Mouse (Mus musculus) 416B (cell line): Measurements from ENCODE around the gene Tpk1.
"Not testable (repeated sequence)": the region's sequence is repeated elsewhere in the genome, so short reads cannot be mapped to it uniquely, and the experiment has no call there.

Experiments used
- DNase-seq: peaks from one replicate; pipeline ENCODE4 v3.0.0; 2011; ENCODE audit warnings: low read depth

Gene Tpk1

DNA sequence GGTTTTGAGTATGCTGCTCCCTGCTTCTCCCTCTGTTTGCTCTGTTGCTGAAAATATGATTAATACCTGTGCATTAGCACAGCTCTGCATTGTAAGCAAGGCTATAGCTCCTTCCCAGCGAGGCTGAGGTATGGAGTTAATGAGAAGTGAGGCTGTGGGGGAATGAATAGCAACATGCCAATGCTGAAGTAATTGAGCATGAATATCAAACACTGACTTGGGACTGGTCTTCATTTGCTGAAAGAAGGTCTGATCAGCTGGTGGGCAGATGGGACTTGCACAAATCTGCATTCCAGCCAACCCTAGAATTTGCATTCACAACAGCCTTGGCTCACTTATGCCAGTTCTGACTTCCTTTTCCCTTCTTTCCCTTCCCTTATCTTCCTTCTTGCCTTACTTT lies 144.0 kb downstream of the Tpk1 start:
- DNase-seq, result no peak

DNA sequence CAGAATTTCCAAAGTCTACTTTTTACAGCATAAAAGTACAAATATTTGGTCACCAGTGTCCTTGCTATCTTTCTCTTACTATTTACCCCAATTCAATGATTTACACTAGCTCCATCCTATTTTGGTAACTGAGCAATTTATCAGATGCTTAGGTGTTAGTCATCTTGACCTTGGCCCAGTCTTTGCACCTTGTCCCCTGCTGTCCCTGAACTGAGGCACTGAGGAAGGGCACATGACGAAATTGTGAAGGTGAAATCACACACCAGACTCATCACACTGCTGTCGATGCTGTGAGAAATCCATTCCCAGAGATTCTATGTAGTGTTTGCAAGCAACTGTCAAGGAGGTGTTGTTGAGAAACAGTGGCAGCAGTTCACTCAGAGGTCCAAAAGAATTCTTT lies 145.9 kb downstream of the Tpk1 start:
- peak; percentile 17 for DNase-seq

- no peak for DNase-seq
Observed at GRCm38 (mm10) chr6:43518378-43518777, 147.7 kb downstream of the Tpk1 start.

- DNase-seq, result no peak
Observed at GRCm38 (mm10) chr6:43517316-43517655, 148.8 kb downstream of the Tpk1 start.

DNA sequence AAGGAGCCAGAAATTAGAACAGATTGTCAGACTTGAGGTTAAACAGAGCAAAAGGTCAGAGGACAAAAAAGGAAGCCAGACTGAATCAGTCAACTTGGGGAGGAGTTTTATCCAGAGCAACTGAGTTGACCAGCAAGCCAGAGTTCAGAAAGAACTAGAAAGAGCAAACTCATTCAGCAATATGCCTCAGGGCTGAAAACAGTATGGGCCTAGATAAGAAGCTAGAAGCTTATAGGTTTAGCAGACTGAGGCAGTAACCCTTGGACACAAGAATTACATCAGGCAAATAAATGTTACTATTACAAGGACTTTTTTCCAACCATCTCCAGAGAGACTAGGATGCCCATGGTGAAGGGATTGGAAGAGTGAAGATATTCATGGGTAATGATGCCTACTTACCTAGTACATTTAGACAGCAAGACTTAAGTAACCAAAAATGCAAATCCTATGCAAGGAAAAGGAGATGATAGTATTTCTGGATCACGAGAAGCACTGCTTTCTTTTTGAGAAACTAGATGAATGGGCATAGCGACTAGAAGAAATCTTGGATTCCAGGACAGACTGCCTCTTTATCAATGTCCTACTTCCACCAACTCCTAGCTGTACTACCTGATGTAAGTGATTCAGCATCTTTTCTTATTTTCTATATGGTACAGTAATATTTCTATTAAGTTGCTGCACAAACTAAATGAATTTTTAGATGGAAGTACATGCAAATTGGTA lies 149.3 kb downstream of the Tpk1 start:
- peak; percentile 11 for DNase-seq

- not testable (repeated sequence) for DNase-seq
Observed at GRCm38 (mm10) chr6:43506686-43507385, 159.2 kb downstream of the Tpk1 start.

DNA sequence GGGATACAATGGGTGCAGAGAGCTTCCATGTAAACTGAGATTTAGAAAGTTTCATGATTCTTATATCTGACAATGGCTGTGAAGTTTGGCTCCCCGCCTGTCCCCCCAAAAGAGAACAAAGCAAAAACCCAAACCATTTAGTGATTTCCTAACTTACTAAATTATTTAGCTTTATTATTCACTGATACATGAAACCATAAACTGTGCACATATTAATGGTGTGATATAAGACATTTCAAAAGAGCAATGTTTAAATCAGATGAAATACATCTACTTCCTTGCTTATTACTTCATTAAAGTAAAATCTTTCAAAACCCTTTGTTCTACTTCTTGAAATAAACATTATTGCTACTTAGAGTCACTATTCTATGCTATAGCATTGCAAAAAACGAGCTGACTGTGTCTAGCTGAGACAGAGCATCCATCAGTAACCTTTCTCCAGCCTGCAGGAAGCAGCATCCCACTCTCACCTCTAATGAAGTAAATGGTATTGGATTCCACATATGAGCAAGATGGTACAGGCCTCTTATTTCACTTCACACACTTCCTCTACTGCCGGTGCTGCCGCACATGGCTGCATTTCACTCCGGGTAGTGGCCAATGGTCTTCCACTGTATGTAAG lies 161.4 kb downstream of the Tpk1 start:
- no peak for DNase-seq

GRCm38 (mm10) chr6:43492367-43492766 lies 173.7 kb downstream of the Tpk1 start:
- peak; percentile 56 for DNase-seq

GRCm38 (mm10) chr6:43486691-43487090 lies 179.4 kb downstream of the Tpk1 start:
- no peak for DNase-seq

DNA sequence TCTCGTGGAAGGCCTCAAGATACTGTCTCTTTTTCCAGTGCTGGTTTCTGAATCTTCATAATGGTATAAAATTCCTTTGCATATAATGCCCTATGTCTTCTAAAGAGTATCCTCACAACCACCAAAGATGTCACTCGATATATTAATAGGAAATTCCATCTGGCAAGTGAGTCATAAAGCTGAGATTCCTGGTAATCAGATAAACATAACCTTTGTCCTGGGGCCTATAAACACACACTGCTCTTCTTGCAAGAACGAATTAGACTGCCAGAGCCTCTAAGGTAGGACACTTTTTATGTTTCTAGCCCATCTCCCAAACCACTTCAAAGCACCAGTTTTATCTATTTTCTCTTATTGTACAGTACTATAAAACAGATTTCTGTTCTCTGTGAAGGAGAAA lies 185.4 kb downstream of the Tpk1 start:
- no peak for DNase-seq

DNA sequence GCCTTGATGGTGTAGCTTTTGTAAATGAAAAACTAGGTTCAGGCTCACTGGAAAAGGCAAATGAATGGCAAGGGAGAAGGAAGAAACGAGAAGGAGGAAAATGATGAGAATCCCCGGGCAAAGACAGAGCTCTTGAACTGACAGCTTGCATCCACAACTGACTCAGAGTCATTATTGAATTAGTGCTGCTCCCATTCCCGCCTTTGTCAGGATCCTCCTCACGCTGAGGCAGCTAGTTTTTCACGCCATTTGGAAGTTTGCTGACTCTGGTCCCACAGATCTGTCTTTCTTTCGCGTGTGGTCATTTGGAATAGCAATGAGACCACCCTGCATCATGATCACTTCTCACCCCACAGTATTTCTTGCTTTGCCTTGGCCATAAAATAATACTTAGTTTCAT lies 187.3 kb downstream of the Tpk1 start:
- DNase-seq, result no peak

DNA sequence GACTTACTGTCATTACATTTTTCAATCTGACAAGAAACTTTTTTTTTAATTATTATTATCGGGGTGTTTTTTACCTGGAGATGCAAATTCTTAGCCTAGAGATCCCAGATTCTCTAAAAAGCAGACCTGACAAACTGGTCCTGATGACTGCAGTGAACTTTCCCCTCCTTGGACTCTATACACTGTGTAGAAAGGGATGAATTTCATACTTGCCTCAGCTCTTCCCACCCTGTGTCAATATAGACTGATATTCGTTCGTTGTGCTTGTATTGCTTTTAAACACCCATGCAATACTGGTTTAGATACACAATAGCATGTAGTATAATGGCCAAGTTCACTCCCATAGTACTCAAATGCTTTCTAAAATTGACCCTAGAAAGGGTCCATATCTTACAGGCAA lies 189.7 kb downstream of the Tpk1 start:
- no peak for DNase-seq

GRCm38 (mm10) chr6:43475921-43476320 lies 190.2 kb downstream of the Tpk1 start:
- no peak for DNase-seq

DNA sequence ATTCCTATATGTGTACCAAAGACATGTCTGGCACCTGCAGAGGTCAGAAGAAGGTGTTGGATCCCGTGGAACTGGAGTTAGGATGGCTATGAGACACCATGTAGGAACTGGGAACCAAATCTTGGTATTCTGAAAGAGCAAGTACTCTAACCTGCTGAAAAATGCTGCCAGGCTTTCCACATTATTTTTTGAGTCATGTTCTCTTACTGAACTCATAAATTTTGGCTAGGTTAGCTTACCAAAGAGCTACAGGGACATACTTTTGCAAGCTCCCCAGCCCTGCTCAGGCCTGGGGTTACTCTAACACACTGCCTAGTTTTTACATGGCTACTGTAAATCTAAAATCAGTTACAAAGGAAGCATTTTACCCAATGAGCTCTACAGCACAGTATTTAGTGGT lies 194.5 kb downstream of the Tpk1 start:
- DNase-seq, result no peak

DNA sequence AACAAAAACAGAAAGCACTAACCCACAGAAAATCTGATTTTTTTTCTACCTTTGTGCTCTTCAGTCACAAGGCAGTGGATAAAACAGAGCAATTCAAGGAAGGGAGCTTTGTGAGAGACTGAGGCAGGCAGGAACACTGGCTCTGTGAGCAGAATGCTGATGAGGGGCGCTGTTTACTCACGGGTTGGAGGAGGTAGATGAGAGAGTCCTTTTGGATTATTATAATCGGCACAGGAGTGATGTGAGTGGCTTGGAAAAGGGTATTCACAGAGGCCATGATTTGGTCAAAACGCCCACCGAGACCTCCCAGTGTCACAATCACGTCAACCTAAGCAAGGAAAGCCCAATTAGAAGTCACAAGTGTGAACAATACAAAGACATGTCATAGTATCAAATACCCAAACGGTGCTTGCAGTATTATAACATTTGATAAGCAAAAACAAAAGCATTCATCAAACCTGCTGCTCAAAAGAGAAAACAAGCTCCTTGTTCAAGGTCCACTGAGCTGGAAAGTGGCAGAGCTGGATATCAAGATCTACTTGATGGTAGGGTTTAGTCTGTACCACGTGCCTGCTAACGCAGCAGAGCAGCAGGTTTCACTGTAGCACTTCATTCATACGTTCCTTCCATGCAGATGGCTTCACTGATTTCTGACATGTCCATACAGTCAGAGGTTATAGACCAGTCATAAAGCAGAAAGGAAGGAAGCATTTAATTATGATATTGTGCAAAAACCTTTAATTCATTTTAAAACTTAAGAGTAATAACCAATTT lies 197.1 kb downstream of the Tpk1 start:
- no peak for DNase-seq

DNA sequence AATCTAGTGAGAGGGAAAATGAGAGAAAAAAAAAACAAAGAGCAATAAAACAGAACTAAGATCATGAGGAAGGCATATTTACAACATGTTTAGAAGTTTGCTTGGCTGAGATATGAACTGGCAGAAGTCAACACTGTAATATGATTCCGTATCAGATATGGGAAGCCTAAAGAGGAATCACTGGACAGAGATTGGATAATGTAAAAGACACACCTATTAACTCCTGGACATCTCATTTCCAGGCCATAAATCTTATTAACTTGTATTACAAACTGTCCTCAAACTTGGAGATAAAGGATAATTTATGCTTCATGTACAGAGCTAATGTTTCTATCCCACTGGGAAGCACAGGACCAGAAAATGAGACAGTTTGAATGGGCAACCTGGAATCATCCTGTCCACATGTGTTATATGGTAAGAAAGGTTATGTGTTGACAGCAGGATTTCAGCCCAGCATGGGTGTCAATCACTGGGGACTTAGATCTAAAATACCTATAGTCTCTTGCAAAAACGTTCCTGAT lies 203.2 kb downstream of the Tpk1 start:
- DNase-seq, result no peak

DNA sequence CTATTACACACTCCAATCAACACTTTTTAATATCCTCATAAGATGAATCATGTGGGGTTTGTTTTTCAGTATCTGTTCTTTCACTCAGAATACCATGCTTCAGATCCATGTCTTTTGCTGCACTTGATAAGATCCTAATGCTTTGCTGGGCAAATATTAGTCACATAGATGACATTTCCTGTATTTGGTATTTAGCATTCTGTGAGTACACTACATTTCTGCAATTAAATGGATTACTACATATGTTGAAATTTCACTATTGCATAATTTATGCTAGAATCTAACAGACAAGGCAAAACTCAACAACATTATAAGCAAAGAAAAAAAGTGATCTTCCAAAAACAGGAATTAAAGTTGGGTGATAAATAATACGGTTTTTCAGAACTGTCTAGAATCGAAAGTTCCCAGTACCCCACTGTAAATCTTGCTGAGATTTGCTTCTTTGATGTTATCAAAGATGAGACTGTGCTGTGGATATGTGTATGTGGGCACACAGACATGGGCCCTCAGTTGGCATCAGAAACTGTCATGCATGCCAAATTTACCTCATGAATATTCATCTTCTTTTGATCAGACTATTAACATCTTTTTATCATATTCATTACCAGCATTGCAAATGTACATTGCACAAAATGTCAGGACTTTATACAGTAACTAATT lies 203.8 kb downstream of the Tpk1 start:
- peak; percentile 61 for DNase-seq

GRCm38 (mm10) chr6:43459082-43459481 lies 207.0 kb downstream of the Tpk1 start:
- no peak for DNase-seq

DNA sequence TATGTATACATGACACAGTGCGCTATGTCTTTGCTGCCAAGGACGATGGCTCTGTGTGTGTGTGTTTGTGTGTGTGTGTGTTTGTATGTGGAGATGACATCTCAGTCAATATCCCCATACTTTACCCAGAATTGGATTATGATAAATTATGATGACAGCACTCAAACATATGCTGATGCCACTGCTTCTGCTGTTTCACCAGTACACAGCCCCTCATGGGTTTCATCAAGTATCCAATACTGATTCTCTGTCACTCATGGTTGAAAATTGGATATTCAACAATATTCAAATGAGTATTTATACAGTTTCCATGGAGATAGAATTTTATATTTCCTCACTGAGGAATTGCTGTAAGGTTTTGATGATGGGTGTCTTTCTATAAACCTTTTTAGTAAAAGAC lies 208.1 kb downstream of the Tpk1 start:
- no peak for DNase-seq

GRCm38 (mm10) chr6:43449498-43449897 lies 216.6 kb downstream of the Tpk1 start:
- no peak for DNase-seq

GRCm38 (mm10) chr6:43445856-43446255 lies 220.2 kb downstream of the Tpk1 start:
- DNase-seq, result no peak

DNA sequence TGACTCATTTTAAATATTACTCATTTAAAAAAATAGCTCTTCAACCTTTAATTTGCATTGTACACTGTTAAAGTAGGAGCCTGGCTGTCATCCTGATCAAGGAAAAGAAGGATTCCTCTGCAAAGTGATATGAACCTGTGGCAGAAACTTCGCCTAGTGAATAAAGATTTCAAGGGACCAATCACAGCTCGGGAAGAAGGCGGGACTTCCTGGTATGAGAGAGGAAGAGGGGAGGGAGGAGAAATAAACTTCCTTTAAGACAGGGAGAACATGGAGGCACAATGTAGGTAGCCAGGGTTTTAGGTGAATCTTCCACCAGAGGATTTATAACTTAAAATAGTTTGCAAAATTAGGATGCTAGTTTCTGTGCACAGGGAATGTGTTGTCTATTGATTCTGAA lies 223.9 kb downstream of the Tpk1 start:
- DNase-seq, result no peak
